Mouse (Mus musculus): ENCODE results near the gene Kctd17.

GRCm38 (mm10) chr15:78467570-78467969, 39.2 kb downstream of the Kctd17 start:
- TF ChIP-seq POLR2A (IDR thresholded peaks at IDR 0.05; ENCODE audit: low read depth, low read length), result no peak
- no peak for TF ChIP-seq CTCF (IDR thresholded peaks at IDR 0.05; ENCODE audit: extremely low read depth, insufficient read length, insufficient replicate concordance, low read depth, low read length)

Measured in small intestine, adult 2 months (tissue).